Mouse (Mus musculus) C2C12 (cell line): ENCODE data around the gene Tas2r135.

Source experiments
- CTCF ChIP-seq: IDR thresholded peaks from one replicate; pipeline ENCODE4 v1.5.1; 2011; ENCODE audit not compliant: control insufficient read depth, insufficient read depth, insufficient read length
- FOSL1 ChIP-seq: IDR thresholded peaks from one replicate; pipeline ENCODE4 v1.8.0; 2011; ENCODE audit warnings: mild to moderate bottlenecking, low read length; ENCODE audit not compliant: poor library complexity, insufficient read depth, severe bottlenecking

DNA sequence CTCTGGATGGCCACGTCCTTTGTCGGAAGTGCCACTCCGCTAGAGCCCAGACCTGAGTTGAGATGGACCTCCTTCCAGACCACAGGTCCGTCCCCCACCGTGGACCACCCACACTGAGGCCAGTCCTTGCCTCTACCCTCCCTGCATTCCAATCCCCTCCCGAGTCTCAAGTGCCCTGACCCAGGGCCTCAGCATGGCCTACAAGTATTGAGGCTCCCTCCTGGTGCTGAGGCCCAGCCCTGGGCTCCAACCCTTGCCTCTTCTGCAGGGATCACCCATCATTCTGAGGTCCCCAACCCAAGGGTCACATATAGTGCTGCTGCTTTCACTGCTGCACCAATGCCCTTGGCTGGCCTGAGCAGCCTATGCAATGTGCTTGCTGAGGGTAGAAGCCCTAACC, 47.3 kb upstream of the Tas2r135 start:
- TF ChIP-seq FOSL1 (no peak), CTCF (no peak)
